Mouse (Mus musculus) embryonic fibroblast, embryonic 13.5 days (primary cell): ENCODE results near the gene Gpr137c. TPM values are rescaled to one million over a fixed set of nuclear protein-coding genes. Genes with fewer than 3 reads are reported as not detected.
A peak's percentile ranks its signal among the peaks of the same experiment; 100 is the strongest.

Experiments used
- H3K27ac ChIP-seq: 2 replicates; pipeline ENCODE4 v1.5.1; 2012; ENCODE audit warnings: low read length, control low read depth, inconsistent platforms; ENCODE audit not compliant: insufficient read depth
- H3K4me1 ChIP-seq: 2 replicates; pipeline ENCODE4 v1.6.1; 2011; ENCODE audit warnings: low read length; ENCODE audit not compliant: control insufficient read depth, insufficient read depth
- H3K4me3 ChIP-seq: 2 replicates; pipeline ENCODE4 v1.5.1; 2011; ENCODE audit warnings: mild to moderate bottlenecking, control low read depth, low read length; ENCODE audit not compliant: insufficient read depth
- CTCF ChIP-seq: IDR thresholded peaks from 2 replicates; pipeline ENCODE4 v1.5.1; 2011; ENCODE audit warnings: mild to moderate bottlenecking, control low read depth, low read length, moderate library complexity, borderline replicate concordance; ENCODE audit not compliant: insufficient read depth
- POLR2A ChIP-seq: IDR thresholded peaks from 2 replicates; pipeline ENCODE4 v1.6.1; 2011; ENCODE audit warnings: low read depth, mild to moderate bottlenecking, control low read depth, low read length, moderate library complexity
- polyA plus RNA-seq: library from polyadenylated mRNA; stranded (reverse); fragments of >200 nt; gene quantifications from 2 replicates; pipeline ENCODE4 v1.2.4, GENCODE M21; 2011; ENCODE audit warnings: low read depth; ENCODE audit not compliant: missing spikeins, insufficient read length

Gene Gpr137c
- 2.1 and 4.9 TPM in 2 replicates for polyA plus RNA-seq

GRCm38 (mm10) chr14:45219281-45220089, at the start of gene Gpr137c:
Gpr137c (plus strand) TSS chr14:45219717.
- Histone ChIP-seq H3K4me1 (no peaks in the 10 kb centered on the region), H3K4me3 (peak within 1 kb of the TSS; percentile 74), H3K27ac (no peak within 1 kb of the TSS)
- peak; percentile 73 for TF ChIP-seq POLR2A
- no peak for TF ChIP-seq CTCF

DNA sequence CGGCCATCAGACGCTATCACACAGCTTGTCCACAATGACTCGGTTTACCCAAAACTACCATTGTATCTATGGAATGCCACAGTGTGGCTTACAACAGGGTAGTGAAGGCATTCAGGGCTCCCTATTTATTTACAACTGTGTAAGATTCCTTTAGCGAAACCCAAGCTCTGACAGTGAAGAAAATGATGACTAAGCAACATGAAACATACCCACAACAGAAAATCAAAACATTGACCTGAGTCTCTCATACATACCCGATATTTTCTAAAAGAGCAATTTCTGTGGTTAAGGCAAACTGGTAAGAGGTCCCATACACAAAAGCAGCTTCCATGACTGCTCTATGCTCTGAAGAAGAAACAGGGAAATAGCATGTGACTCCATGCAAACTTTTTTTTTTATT, 47.3 kb upstream of the Gpr137c start:
- Histone ChIP-seq H3K27ac (no peak overlapping the region), H3K4me3 (no peak overlapping the region)
- TF ChIP-seq CTCF, result no peak
- no peak for TF ChIP-seq POLR2A

DNA sequence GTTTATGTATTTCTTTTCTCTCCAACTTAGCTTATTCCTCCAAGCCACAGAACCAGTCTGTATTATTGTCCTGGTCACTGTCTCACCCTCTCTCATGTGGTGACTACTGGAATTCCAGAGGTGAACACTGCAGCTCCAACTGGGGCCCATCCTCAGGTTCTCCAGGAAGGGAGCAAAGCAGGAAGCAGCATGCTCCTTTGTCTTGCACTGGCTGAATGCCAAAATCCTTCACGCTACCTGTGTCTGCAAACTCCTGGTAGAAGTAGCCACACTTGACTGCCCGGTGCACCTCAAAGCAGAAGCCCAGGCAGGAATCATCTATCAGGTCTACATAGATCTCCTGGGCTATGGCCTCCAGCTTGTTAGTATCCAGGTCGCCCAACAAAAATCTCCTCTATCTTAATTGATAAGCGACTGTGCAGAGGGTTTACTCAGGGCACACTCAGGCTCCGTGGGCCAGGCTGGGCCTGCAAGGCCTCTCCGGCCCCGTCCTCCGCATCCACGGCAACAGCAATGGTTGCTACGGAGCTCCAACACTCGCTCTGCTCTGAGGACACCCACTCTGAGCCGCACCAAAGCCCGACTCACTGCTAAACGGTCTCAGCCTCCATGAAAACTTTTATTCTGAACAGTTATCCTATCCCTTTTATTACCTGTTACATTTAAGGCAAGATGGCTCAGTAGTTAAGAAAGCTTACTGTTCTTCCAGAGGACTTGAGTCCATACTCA, 44.3 kb upstream of the Gpr137c start:
- Histone ChIP-seq H3K4me3 (no peak overlapping the region), H3K4me1 (no peaks in the 10 kb centered on the region), H3K27ac (no peak overlapping the region)
- TF ChIP-seq CTCF (no peak), POLR2A (no peak)

More for the DNA sequence above, 47.3 kb upstream of the Gpr137c start:
- H3K4me1 ChIP-seq, result no peaks in the 10 kb centered on the region

DNA sequence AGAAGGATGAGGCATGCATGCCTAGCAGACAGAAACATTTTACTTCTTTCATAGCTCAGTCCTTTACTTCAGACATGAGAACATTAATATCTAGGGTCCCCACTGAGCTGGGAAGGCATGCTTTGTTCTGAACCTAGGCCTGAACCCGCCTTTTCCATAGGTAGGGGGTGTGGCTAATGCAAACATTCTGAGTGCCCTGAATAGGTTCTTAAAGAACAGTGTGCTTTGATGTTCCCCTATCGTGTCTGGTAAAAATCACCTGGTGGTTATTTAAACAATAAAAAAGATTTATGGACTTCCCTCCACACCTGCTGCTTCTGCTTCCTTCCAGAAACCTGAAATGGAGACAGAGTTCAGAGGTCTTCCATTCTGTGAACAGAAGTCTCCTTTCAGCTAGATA, 40.3 kb upstream of the Gpr137c start:
- H3K4me3 ChIP-seq, result no peak overlapping the region
- no peak overlapping the region for H3K27ac ChIP-seq
- no peak for TF ChIP-seq POLR2A
- H3K4me1 ChIP-seq, result no peaks in the 10 kb centered on the region

GRCm38 (mm10) chr14:45179606-45180005, 39.9 kb upstream of the Gpr137c start:
- Histone ChIP-seq H3K27ac (no peak overlapping the region), H3K4me1 (no peaks in the 10 kb centered on the region), H3K4me3 (no peak overlapping the region)
- TF ChIP-seq CTCF (no peak), POLR2A (no peak)

- TF ChIP-seq CTCF (no peak), POLR2A (no peak)
- H3K27ac ChIP-seq, result no peak overlapping the region
- no peak overlapping the region for H3K4me3 ChIP-seq
- no peaks in the 10 kb centered on the region for H3K4me1 ChIP-seq
Measured at GRCm38 (mm10) chr14:45181611-45182010, 37.9 kb upstream of the Gpr137c start.

DNA sequence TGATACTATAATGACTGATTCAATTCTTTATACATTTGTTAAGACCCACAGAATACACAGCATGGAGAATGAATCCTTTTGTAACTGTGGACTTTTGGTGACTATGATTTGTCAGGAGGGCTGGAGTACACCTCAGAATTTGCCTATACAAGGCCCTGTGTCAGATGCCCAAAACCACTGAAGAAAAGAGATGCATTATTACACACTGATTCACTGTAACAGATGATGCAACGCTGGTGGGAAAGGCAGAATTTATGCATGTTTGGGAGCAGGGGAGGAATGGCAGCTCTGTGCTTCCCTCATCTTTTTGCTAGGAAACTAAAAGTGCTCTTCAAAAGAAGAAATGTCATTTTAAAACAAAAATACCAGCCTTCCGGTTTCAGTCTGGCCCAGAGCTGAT, 28.5 kb upstream of the Gpr137c start:
- no peak for TF ChIP-seq CTCF
- TF ChIP-seq POLR2A, result no peak
- no peak overlapping the region for H3K4me3 ChIP-seq
- H3K4me1 ChIP-seq, result no peaks in the 10 kb centered on the region
- peak overlapping the region; percentile 84 for H3K27ac ChIP-seq

- TF ChIP-seq CTCF, result no peak
- no peak for TF ChIP-seq POLR2A
- Histone ChIP-seq H3K27ac (no peak overlapping the region), H3K4me3 (no peak overlapping the region), H3K4me1 (no peaks in the 10 kb centered on the region)
Measured at GRCm38 (mm10) chr14:45200607-45201006, 18.9 kb upstream of the Gpr137c start.

DNA sequence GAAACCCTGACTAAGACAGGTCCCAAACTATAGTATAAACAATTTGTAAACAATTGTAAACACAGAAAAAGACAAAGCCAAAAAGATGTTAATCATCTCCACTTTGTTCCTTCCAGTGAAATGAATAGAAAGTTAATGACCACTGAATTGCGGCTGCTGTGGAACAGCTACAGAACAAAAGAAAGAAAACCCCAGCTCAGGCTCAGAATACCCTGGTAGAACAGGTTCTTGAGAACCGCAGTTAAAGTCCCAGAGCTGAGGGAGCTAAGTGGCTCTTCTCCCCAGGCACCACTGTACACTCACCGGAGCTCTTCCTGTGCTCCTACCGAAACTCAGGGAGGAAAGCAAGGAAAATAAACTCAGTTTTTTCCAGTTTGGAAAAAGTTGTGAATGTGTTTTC, 8.8 kb upstream of the Gpr137c start:
- TF ChIP-seq CTCF (no peak), POLR2A (no peak)
- Histone ChIP-seq H3K4me3 (no peak overlapping the region), H3K27ac (no peak overlapping the region), H3K4me1 (peaks cover 5% of the 10 kb centered on the region; the same call in 1 of the 2 replicates)

GRCm38 (mm10) chr14:45211431-45211830, 8.1 kb upstream of the Gpr137c start:
- H3K4me1 ChIP-seq, result peaks cover 5% of the 10 kb centered on the region; the same call in 1 of the 2 replicates
- H3K4me3 ChIP-seq, result no peak overlapping the region
- H3K27ac ChIP-seq, result no peak overlapping the region
- TF ChIP-seq POLR2A, result no peak
- TF ChIP-seq CTCF, result no peak
